Mouse (Mus musculus) midbrain, embryonic 14.5 days (tissue): ENCODE data around the gene Plrg1. TPM values are rescaled to one million over a fixed set of nuclear protein-coding genes. Genes with fewer than 3 reads are reported as not detected.

Source experiments
- ATAC-seq: fragments of 200-750 bp; cut with Nextera tagmentation; 2 replicates; pipeline ENCODE4 v1.8.0; 2017; ENCODE audit warnings: moderate number of reproducible peaks, moderate library complexity; ENCODE audit not compliant: low FRiP score, low TSS enrichment
- DNase-seq: peaks from one replicate; pipeline ENCODE4 v3.0.0-alpha.2; 2015
- H3K27ac ChIP-seq: fragments of 300-500 bp; sonication (generic); replicated peaks from 2 replicates; pipeline ENCODE4 v1.5.1; 2014; ENCODE audit warnings: mild to moderate bottlenecking, low read depth, low read length, moderate library complexity
- H3K27me3 ChIP-seq: fragments of 300-500 bp; sonication (generic); 2 replicates; pipeline ENCODE4 v1.6.1; 2014; ENCODE audit warnings: low read length, control low read depth, mixed read lengths; ENCODE audit not compliant: control insufficient read depth, insufficient read depth
- H3K36me3 ChIP-seq: fragments of 300-500 bp; sonication (generic); 2 replicates; pipeline ENCODE4 v1.6.1; 2014; ENCODE audit warnings: low read length, control low read depth; ENCODE audit not compliant: control insufficient read depth, insufficient read depth
- H3K4me1 ChIP-seq: fragments of 300-500 bp; sonication (generic); 2 replicates; pipeline ENCODE4 v1.6.1; 2014; ENCODE audit warnings: mild to moderate bottlenecking, antibody characterized with exemption, low read length, control low read depth; ENCODE audit not compliant: control insufficient read depth, insufficient read depth
- H3K4me2 ChIP-seq: fragments of 300-500 bp; sonication (generic); 2 replicates; pipeline ENCODE4 v1.6.1; 2014; ENCODE audit warnings: mild to moderate bottlenecking, low read length, moderate library complexity
- H3K4me3 ChIP-seq: fragments of 300-500 bp; sonication (generic); replicated peaks from 2 replicates; pipeline ENCODE4 v1.5.1; 2014; ENCODE audit warnings: low read depth, low read length
- H3K9ac ChIP-seq: fragments of 300-500 bp; sonication (generic); replicated peaks from 2 replicates; pipeline ENCODE4 v1.6.1; 2014; ENCODE audit warnings: mild to moderate bottlenecking, low read length, moderate library complexity
- H3K9me3 ChIP-seq: fragments of 300-500 bp; sonication (generic); 2 replicates; pipeline ENCODE4 v1.6.1; 2016; ENCODE audit warnings: low read length, control low read depth, mixed read lengths; ENCODE audit not compliant: control insufficient read depth
- WGBS: fragments of 180-500 bp; shearing (Covaris S2); extraction: QIAGEN DNeasy Blood & Tissue Kit; methylation state at CpG from one replicate; pipeline ENCODE4 v1.1.7; 2014; 5-methylcytosine and 5-hydroxymethylcytosine counted together
- polyA plus RNA-seq: library from polyadenylated mRNA; unstranded; fragments of >200 nt; fragmentation: Nextera tagmentation; extraction: Ambion mirVana; gene quantifications from 2 replicates; pipeline ENCODE4 v1.2.1, GENCODE M21; 2014

Plrg1 gene
- polyA plus RNA-seq, 1 experiment from 2014 or later: 119 TPM

DNA sequence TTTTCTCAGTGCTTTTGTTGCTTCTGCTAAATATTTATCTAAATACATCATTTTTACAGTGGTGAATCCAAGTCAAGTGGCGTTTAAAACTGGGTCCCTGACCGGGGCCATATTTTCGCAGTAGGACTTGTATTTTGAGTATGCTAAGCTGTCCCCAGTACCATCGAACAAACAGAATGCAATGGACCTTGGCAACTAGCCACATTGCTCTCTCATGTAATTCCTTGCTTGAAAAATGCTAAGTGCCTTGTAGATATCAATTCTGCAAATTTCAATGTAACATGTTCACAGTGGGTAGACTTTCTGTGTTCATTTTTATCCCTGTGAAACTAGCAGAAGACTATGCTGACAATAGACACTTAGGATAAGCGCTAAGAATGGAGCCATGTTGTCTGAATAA is 34.1 kb upstream of the Plrg1 start:
- no peak for DNase-seq
- 93% methylated on average over 5 of the region's 5 CpGs for WGBS
- H3K9ac ChIP-seq: no peak overlapping the region
- no peaks in the 10 kb centered on the region for H3K27me3 ChIP-seq
- no peaks in the 10 kb centered on the region for H3K9me3 ChIP-seq
- no peaks in the 10 kb centered on the region for H3K36me3 ChIP-seq
- H3K4me2 ChIP-seq: no peak overlapping the region
- no peak overlapping the region for H3K27ac ChIP-seq
- H3K4me1 ChIP-seq: no peaks in the 10 kb centered on the region
- ATAC-seq: no peak
- H3K4me3 ChIP-seq: no peak overlapping the region

DNA sequence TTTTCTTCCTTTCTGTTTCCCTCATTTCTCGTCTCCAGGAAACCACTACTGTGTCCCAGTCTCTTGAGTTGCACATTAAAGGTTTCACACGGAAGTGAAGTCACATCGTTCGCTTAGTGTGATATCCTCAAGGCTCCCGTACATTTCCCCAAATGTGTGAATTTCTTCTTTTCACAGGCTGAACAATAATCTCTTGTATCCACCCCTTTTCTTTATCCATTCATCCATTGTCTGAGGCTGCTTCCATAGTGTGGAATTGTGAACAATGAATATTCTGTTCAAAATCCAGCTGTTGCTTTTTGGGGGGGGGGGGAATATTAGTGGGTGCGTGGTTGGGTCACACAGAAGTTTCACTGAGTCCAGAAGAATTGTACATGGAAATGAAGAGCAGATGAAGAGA is 30.3 kb upstream of the Plrg1 start:
- Histone ChIP-seq H3K9me3 (no peaks in the 10 kb centered on the region), H3K9ac (no peak overlapping the region), H3K36me3 (no peaks in the 10 kb centered on the region), H3K4me2 (no peak overlapping the region), H3K27me3 (no peaks in the 10 kb centered on the region), H3K27ac (no peak overlapping the region), H3K4me3 (no peak overlapping the region), H3K4me1 (no peaks in the 10 kb centered on the region)
- DNase-seq (no peak), ATAC-seq (no peak)
- WGBS: 66% methylated on average over 6 of the region's 6 CpGs

DNA sequence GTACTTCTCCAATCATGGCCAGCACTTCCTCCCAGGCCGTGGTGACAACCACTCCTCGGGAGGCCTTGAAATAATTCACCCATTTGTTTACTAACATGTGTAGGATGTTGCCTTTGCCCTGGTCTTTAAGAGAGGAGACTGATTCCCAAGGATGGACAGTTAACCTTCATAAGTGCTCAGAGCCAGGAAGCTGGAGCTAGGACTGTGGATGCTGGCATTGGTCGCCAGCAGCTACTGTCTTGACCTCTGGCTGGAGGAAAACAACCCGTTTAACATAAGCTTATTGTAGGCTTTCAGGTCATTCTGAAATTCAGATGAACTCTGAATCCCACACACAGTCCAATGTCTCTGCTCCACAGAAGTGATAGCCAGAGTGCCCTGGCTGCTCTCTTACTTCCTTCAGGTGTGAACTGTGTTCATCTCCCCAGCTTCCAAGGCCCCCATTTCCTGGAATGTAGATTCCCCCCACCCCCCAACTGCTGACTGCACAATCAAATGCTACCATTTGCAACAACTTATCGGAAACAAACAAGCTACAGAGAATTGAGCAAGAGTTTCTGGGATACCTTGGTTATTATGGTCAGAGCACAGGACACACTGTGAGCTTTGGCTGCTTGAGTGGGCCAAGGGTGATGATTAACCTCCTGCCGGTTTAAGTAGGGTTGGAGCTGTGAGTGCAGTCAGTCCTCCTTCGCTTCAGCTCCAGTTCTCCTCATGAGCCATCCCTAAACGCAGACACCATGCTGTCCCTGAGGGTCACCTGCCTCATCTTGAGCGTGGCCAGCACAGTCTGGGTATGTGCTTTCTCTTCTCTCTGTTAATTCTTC is 29.6 kb upstream of the Plrg1 start, which contains the start of gene Fga:
Fga (plus strand) TSS at position 602 of the 827 bp plus-strand sequence.
- Histone ChIP-seq H3K4me1 (no peaks in the 10 kb centered on the region), H3K27me3 (no peaks in the 10 kb centered on the region), H3K4me2 (no peak within 1 kb of the TSS), H3K9ac (no peak within 1 kb of the TSS), H3K4me3 (no peak within 1 kb of the TSS), H3K9me3 (no peaks in the 10 kb centered on the region), H3K36me3 (no peaks in the 10 kb centered on the region), H3K27ac (no peak within 1 kb of the TSS)
- no peak for ATAC-seq
- WGBS: 81% methylated on average over 9 of the region's 9 CpGs
- no peak for DNase-seq

DNA sequence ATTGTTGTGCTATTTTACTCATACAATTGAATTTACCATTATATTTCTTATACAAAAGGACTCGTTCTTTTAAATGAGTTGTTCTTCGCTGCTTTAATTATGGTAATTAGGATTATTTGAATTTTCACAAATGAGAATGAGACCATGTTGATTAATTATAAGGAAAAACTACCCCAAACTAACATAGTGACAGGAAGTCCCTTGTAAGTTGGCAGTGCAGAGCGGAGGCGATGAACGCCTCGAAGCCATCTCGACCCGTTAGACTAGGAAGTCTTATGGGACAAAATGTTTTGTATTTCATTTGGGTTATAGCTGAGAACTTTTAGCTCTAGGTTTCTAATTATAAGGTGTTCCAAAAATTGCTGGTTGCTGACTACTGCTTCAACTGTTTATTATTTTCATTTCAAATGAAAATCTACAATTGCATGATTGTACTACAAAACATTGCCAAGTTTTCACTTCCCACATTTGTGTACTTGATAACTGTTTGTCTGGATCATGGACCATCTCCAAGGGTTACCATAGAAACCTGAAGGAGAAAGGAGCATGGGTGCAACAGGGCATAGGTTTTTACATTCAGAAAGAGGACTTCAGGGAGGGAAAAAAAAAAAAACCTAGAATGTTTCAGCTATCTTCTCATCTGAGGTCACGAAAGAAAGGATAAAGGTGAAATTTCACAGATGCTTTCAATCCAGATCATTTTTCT is 27.6 kb upstream of the Plrg1 start:
- WGBS: 90% methylated on average over 9 of the region's 9 CpGs
- H3K4me1 ChIP-seq: 0 out of 2 replicates have a peak, but pooled peaks cover under 1% of the 10 kb centered on the region

DNA sequence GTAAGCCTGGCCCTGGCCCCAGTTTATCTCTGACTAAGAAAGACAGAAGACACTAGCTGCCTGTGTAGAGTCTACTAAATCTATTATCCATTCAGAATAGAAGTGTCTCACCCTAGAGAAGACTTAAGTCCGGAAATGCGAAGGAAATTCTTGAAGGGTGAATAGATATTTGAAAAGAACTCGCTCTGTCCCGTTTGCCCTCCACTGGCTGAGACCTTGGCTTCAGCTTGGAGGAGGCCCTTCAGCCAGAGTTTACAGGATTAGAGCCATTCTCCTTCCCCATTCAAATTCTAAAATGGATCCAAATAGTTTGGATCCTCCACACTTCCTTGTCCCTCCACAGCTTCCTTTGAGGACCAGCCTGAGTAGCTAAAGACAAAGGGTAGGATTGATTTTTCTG is 25.0 kb upstream of the Plrg1 start:
- no peak overlapping the region for H3K9ac ChIP-seq
- no peak overlapping the region for H3K4me2 ChIP-seq
- no peak overlapping the region for H3K4me3 ChIP-seq
- no peaks in the 10 kb centered on the region for H3K9me3 ChIP-seq
- WGBS: 76% methylated on average over 4 of the region's 4 CpGs
- no peaks in the 10 kb centered on the region for H3K27me3 ChIP-seq
- H3K36me3 ChIP-seq: no peaks in the 10 kb centered on the region
- H3K4me1 ChIP-seq: 0 out of 2 replicates have a peak, but pooled peaks cover 5% of the 10 kb centered on the region
- no peak for ATAC-seq
- DNase-seq: no peak
- no peak overlapping the region for H3K27ac ChIP-seq

More for the DNA sequence above, 27.6 kb upstream of the Plrg1 start:
- Histone ChIP-seq H3K9ac (no peak overlapping the region), H3K27ac (no peak overlapping the region), H3K27me3 (no peaks in the 10 kb centered on the region), H3K36me3 (no peaks in the 10 kb centered on the region), H3K4me2 (no peak overlapping the region), H3K4me3 (no peak overlapping the region), H3K9me3 (no peaks in the 10 kb centered on the region)
- no peak for DNase-seq
- ATAC-seq: no peak

DNA sequence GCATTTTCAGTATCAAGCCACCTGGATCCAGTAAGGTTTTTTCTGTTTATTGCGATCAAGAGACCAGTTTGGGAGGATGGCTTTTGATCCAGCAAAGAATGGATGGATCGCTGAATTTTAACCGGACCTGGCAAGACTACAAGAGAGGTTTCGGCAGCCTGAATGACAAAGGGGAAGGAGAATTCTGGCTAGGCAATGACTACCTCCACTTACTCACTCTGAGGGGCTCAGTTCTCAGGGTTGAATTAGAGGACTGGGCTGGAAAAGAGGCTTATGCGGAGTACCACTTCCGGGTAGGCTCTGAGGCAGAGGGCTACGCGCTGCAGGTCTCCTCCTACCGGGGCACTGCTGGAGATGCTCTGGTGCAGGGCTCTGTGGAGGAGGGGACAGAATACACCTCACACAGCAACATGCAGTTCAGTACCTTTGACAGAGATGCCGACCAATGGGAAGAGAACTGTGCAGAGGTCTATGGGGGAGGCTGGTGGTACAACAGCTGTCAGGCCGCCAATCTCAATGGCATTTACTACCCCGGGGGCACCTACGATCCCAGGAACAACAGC is 22.5 kb upstream of the Plrg1 start:
- Histone ChIP-seq H3K9ac (no peak overlapping the region), H3K36me3 (no peaks in the 10 kb centered on the region), H3K27ac (no peak overlapping the region), H3K4me3 (no peak overlapping the region), H3K27me3 (no peaks in the 10 kb centered on the region), H3K4me1 (0 out of 2 replicates have a peak, but pooled peaks cover 5% of the 10 kb centered on the region), H3K4me2 (peak overlapping the region; percentile 41), H3K9me3 (no peaks in the 10 kb centered on the region)
- WGBS: 40% methylated on average over 13 of the region's 13 CpGs
- 0 out of 2 replicates have a peak, but pooled peaks have one; percentile 11 for ATAC-seq
- DNase-seq: peak; percentile 18

DNA sequence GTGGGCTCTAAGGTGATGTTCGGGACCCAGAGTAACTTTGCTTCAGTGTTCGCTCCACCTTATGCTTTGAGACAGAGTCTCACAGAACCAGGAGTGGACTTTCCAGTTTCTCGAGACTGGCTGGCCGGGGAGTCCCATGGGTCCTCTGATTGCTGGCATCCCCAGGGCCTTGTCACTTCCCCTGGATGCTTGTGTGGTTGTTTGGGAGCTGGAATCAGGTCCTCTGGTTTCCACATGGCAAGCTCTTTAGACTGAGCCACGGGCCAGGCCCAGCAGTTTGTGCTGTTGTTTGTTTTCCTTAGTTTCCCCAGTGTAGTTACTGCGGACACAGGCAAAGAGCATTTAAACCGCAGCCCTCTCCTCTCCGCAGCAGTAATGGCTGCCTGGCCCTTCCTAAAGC is 21.5 kb upstream of the Plrg1 start:
- H3K9ac ChIP-seq: no peak overlapping the region
- no peak overlapping the region for H3K4me3 ChIP-seq
- H3K9me3 ChIP-seq: no peaks in the 10 kb centered on the region
- WGBS: 85% methylated on average over 8 of the region's 8 CpGs
- H3K4me1 ChIP-seq: 0 out of 2 replicates have a peak, but pooled peaks cover 5% of the 10 kb centered on the region
- no peak for ATAC-seq
- no peaks in the 10 kb centered on the region for H3K36me3 ChIP-seq
- H3K27me3 ChIP-seq: no peaks in the 10 kb centered on the region
- no peak overlapping the region for H3K27ac ChIP-seq
- DNase-seq: no peak
- no peak overlapping the region for H3K4me2 ChIP-seq

DNA sequence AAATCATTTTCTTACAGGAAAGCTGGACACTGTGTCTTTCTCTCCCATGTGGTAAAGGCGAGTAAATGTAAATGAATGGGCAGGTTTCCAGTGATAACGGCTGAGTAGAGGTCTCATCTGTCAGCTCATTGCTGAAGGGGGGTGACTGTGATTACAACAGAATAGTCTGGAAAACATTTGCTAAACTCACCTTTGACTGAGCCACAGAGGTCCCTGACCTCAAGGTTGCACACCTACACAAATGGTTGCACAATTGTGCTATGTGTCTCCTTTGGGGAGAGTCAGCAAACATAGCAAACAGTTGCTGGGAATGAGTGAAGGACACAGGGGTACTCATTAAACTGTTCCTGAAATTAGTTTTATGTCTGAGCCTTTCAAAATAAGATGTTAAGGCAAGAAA is 16.5 kb upstream of the Plrg1 start:
- no peak for ATAC-seq
- H3K27me3 ChIP-seq: no peaks in the 10 kb centered on the region
- 77% methylated on average over 2 of the region's 2 CpGs for WGBS
- H3K9me3 ChIP-seq: no peaks in the 10 kb centered on the region
- H3K4me1 ChIP-seq: no peaks in the 10 kb centered on the region
- no peak overlapping the region for H3K4me3 ChIP-seq
- H3K36me3 ChIP-seq: no peaks in the 10 kb centered on the region
- no peak overlapping the region for H3K9ac ChIP-seq
- no peak for DNase-seq
- H3K4me2 ChIP-seq: no peak overlapping the region
- H3K27ac ChIP-seq: no peak overlapping the region
